Mouse (Mus musculus): Measurements from ENCODE around the gene Dcaf6. TPM values are rescaled to one million over a fixed set of nuclear protein-coding genes. Genes with fewer than 3 reads are reported as not detected.
"Not testable (repeated sequence)": the region's sequence is repeated elsewhere in the genome, so short reads cannot be mapped to it uniquely, and the experiment has no call there.

The Dcaf6 gene
- polyA plus RNA-seq, 1 experiment, result 24.1 TPM

DNA sequence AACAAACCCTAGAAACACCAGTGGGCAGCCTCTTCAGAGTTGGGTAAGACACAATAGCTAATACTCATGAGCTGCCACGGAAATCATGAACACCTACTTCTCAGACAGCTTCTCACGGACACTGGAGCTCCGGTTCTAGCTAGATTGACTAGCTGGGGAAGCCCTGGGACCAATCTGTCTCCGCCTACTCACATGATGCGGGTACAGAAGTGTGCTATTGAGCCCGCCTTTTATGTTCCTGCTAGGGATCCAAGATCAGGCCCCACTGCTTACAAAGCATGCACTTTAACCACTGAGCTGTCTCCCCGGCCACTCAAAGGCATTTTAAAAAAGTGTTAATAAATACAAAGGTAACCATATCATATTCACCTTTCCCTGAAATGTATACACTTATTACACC, 118.1 kb downstream of the Dcaf6 start:
- no peaks in the 10 kb centered on the region for H3K27me3 ChIP-seq (ENCODE audit: control insufficient read depth, insufficient read depth, insufficient read length)
- H3K4me3 ChIP-seq, result no peak overlapping the region
- H3K79me2 ChIP-seq (ENCODE audit: control insufficient read depth, insufficient read depth), result no peaks in the 10 kb centered on the region
- H3ac ChIP-seq (ENCODE audit: control insufficient read depth, insufficient read length), result no peak overlapping the region
- H3K36me3 ChIP-seq (ENCODE audit: control insufficient read depth, insufficient read depth), result peaks cover 13% of the 10 kb centered on the region
- no peak overlapping the region for H3K4me2 ChIP-seq (ENCODE audit: low read depth)
- TF ChIP-seq SRF (IDR thresholded peaks at IDR 0.05; ENCODE audit: control insufficient read depth, insufficient read length, low read depth) (no peak), TCF12 (IDR thresholded peaks at IDR 0.05; ENCODE audit: insufficient read depth, poor library complexity, severe bottlenecking) (no peak), MYOG (IDR thresholded peaks at IDR 0.05; ENCODE audit: control insufficient read depth in 1 of 3, insufficient read depth in 1 of 3, insufficient read length in 2 of 3, low read depth in 2 of 3) (no peak), MAX (IDR thresholded peaks at IDR 0.05; ENCODE audit: low read depth) (no peak), POLR2AphosphoS2 (IDR thresholded peaks at IDR 0.05; ENCODE audit: insufficient read length, low read depth) (no peak), REST (IDR thresholded peaks at IDR 0.05; ENCODE audit: insufficient read depth, insufficient read length) (no peak), MYOD1 (IDR thresholded peaks at IDR 0.05; ENCODE audit: control insufficient read depth in 1 of 3, insufficient read length in 2 of 3, low read depth in 2 of 3) (no peak), CEBPB (IDR thresholded peaks at IDR 0.05; ENCODE audit: insufficient read depth, poor library complexity, severe bottlenecking) (no peak)

GRCm38 (mm10) chr1:165332797-165333196, 127.5 kb downstream of the Dcaf6 start:
- H3K27me3 ChIP-seq (ENCODE audit: control insufficient read depth, insufficient read depth, insufficient read length), result no peaks in the 10 kb centered on the region
- peaks cover 13% of the 10 kb centered on the region for H3K36me3 ChIP-seq (ENCODE audit: control insufficient read depth, insufficient read depth)
- H3ac ChIP-seq (ENCODE audit: control insufficient read depth, insufficient read length), result no peak overlapping the region
- H3K4me3 ChIP-seq, result no peak overlapping the region
- no peak for TF ChIP-seq TCF12 (IDR thresholded peaks at IDR 0.05; ENCODE audit: insufficient read depth, poor library complexity, severe bottlenecking)
- no peak for TF ChIP-seq E2F4 (IDR thresholded peaks at IDR 0.05; ENCODE audit: insufficient read depth)
- no peak for TF ChIP-seq REST (IDR thresholded peaks at IDR 0.05; ENCODE audit: insufficient read depth, insufficient read length)
- H3K4me2 ChIP-seq (ENCODE audit: low read depth), result no peak overlapping the region
- H3K79me2 ChIP-seq (ENCODE audit: control insufficient read depth, insufficient read depth), result no peaks in the 10 kb centered on the region

DNA sequence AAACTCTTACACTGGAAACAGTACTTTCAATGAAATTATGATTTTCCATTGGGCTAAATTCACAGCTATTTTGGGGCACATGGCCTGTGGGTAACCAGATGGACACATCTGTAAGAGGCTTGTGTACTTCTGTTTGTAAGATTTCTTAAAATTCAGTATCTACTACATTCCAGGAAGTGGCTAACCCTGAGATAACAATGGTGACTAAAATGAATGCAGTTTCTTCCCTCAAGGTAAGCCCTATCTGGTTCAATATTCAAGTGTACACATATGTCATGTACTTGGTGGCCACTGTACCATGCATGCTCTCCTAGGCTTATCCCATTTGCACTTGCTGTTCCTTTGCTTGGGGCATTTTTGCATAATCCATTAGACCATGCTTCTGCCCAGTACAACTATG, 129.4 kb downstream of the Dcaf6 start:
- Histone ChIP-seq H3K36me3 (ENCODE audit: control insufficient read depth, insufficient read depth) (peaks cover 13% of the 10 kb centered on the region), H3ac (ENCODE audit: control insufficient read depth, insufficient read length) (no peak overlapping the region), H3K4me2 (ENCODE audit: low read depth) (no peak overlapping the region), H3K27me3 (ENCODE audit: control insufficient read depth, insufficient read depth, insufficient read length) (no peaks in the 10 kb centered on the region), H3K4me3 (no peak overlapping the region), H3K79me2 (ENCODE audit: control insufficient read depth, insufficient read depth) (no peaks in the 10 kb centered on the region)
- no peak for TF ChIP-seq SRF (IDR thresholded peaks at IDR 0.05; ENCODE audit: control insufficient read depth, insufficient read length, low read depth)
- no peak for TF ChIP-seq TCF12 (IDR thresholded peaks at IDR 0.05; ENCODE audit: insufficient read depth, poor library complexity, severe bottlenecking)
- TF ChIP-seq MAX (IDR thresholded peaks at IDR 0.05; ENCODE audit: low read depth), result no peak
- TF ChIP-seq REST (IDR thresholded peaks at IDR 0.05; ENCODE audit: insufficient read depth, insufficient read length), result no peak

DNA sequence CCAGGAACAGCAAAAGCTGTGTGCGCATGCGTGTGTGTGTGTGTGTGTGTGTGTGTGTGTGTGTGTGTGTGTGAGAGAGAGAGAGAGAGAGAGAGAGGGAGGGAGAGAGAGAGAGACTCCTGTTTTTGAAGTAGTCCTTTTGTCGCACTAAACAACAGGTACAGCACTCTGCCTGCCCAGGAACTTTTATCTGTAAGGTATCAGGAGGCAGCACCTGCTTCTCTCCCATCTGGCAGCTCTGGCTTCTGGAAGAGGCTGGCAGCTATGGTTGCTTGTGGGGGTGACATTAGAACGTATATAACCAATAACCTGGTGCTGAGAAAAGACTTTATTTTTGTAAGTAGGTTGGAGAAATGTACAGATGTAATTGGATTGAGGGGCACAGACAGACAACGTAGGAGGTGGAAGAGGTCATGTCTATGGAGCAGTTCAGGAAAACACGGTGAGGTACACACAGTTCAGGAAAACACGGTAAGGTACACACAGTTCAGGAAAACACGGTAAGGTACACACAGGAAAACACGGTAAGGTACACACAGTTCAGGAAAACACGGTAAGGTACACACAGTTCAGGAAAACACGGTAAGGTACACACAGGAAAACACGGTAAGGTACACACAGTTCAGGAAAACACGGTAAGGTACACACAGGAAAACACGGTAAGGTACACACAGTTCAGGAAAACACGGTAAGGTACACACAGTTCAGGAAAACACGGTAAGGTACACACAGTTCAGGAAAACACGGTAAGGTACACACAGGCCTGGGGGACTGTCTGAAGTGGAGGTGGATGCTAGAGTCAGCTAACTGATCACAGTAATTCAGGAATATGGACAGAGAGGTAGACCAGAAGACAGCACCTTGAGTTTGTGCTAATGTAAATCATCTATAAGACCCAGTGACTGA, 131.6 kb downstream of the Dcaf6 start:
- H3K36me3 ChIP-seq (ENCODE audit: control insufficient read depth, insufficient read depth), result peaks cover 21% of the 10 kb centered on the region
- not testable (repeated sequence) for H3K27me3 ChIP-seq (ENCODE audit: control insufficient read depth, insufficient read depth, insufficient read length); H3K79me2 ChIP-seq (ENCODE audit: control insufficient read depth, insufficient read depth); H3K4me2 ChIP-seq (ENCODE audit: low read depth); H3K4me3 ChIP-seq; H3ac ChIP-seq (ENCODE audit: control insufficient read depth, insufficient read length)

GRCm38 (mm10) chr1:165327831-165328230, 132.4 kb downstream of the Dcaf6 start:
- H3K4me3 ChIP-seq, result no peak overlapping the region
- no peak overlapping the region for H3K4me2 ChIP-seq (ENCODE audit: low read depth)
- H3ac ChIP-seq (ENCODE audit: control insufficient read depth, insufficient read length), result no peak overlapping the region
- no peaks in the 10 kb centered on the region for H3K27me3 ChIP-seq (ENCODE audit: control insufficient read depth, insufficient read depth, insufficient read length)
- no peak for TF ChIP-seq TCF3 (IDR thresholded peaks at IDR 0.05; ENCODE audit: insufficient read length, low read depth)
- no peak for TF ChIP-seq MYOD1 (IDR thresholded peaks at IDR 0.05; ENCODE audit: control insufficient read depth in 1 of 3, insufficient read length in 2 of 3, low read depth in 2 of 3)
- TF ChIP-seq POLR2AphosphoS2 (IDR thresholded peaks at IDR 0.05; ENCODE audit: insufficient read length, low read depth), result no peak
- no peak for TF ChIP-seq CEBPB (IDR thresholded peaks at IDR 0.05; ENCODE audit: insufficient read depth, poor library complexity, severe bottlenecking)
- TF ChIP-seq REST (IDR thresholded peaks at IDR 0.05; ENCODE audit: insufficient read depth, insufficient read length), result no peak
- no peak for TF ChIP-seq USF1 (IDR thresholded peaks at IDR 0.05; ENCODE audit: low read depth)
- TF ChIP-seq E2F4 (IDR thresholded peaks at IDR 0.05; ENCODE audit: insufficient read depth), result no peak
- TF ChIP-seq MYOG (IDR thresholded peaks at IDR 0.05; ENCODE audit: control insufficient read depth in 1 of 3, insufficient read depth in 1 of 3, insufficient read length in 2 of 3, low read depth in 2 of 3), result no peak
- TF ChIP-seq SRF (IDR thresholded peaks at IDR 0.05; ENCODE audit: control insufficient read depth, insufficient read length, low read depth), result no peak
- TF ChIP-seq POLR2A (IDR thresholded peaks at IDR 0.05; ENCODE audit: insufficient read length, low read depth), result no peak
- TF ChIP-seq MAX (IDR thresholded peaks at IDR 0.05; ENCODE audit: low read depth), result no peak
- no peak for TF ChIP-seq TCF12 (IDR thresholded peaks at IDR 0.05; ENCODE audit: insufficient read depth, poor library complexity, severe bottlenecking)
- peaks cover 14% of the 10 kb centered on the region for H3K36me3 ChIP-seq (ENCODE audit: control insufficient read depth, insufficient read depth)
- H3K79me2 ChIP-seq (ENCODE audit: control insufficient read depth, insufficient read depth), result no peaks in the 10 kb centered on the region
